Mouse (Mus musculus) gastrocnemius, postnatal 10 days (tissue): ENCODE measurements around the gene Nbl1. TPM values are rescaled to one million over a fixed set of nuclear protein-coding genes. Genes with fewer than 3 reads are reported as not detected.

ENCODE experiments used
- DNase-seq: peaks from one replicate; pipeline ENCODE4 v3.0.0; 2021; ENCODE audit warnings: mixed read lengths
- total RNA-seq, 2 experiments: library from RNA; stranded (reverse); gene quantifications; 2 replicates each; pipeline ENCODE4 v1.2.3; 2021

The Nbl1 gene
- total RNA-seq, 2 experiments from 2014 or later, result 51.0 to 51.1 TPM

DNA sequence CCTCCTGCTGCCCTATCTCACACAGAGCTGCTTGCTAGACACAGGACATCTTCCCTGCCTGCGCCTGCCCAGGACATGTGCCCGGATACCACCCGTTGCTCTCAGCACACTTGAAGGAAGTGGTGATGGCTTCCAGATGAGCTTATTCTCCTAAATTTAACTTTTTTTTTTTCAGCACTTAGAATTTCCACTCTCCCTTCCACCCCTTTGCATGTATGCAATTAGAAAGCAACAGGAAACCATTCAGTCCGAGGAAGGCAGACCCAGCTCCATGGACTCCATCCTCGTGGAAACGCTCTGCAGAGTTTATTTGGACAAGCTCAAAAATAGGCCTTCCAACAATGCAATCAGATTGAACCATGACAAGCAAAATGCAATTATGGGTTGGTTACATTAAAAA, 8.8 kb upstream of the Nbl1 start:
- DNase-seq, result no peak

DNA sequence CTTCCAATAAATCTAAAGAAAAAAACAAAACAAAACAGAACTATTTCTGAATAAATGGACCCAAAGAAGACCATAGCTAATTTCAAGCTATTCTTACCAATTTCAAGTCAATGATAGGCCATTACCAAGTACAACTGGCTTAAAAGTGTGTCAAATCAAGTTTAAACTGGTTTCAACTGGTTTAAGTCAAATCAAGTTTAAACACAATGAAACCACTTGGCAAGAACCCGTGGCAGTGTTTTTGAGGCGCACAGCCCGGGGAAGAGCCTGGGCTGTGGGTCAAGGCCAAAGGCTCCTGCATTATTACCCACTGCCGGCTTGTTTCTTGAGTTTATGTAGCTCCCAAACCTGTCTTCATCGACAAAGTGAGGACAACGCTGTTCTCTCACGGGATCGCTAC, 7.5 kb upstream of the Nbl1 start:
- DNase-seq, result no peak

DNA sequence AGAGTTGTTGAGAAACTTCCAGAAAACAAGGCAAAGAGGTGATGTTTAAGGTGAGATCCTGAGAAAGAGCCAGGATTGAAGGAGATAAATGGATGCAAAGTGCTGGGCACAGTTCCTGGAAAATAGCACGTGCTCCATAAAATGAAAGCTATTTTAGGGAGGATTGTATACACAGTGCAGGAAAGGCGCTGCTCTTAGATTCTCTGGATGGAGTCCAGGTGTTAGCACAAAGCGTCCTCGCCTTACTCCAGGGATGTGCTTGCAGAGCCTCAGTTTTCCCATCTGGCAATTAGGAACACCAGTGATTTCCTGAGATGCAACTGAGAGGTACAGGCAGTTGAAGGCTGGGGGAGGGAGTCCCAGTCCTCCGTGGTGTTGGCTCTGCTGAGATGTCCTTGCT, 3.4 kb upstream of the Nbl1 start:
- DNase-seq, result no peak

DNA sequence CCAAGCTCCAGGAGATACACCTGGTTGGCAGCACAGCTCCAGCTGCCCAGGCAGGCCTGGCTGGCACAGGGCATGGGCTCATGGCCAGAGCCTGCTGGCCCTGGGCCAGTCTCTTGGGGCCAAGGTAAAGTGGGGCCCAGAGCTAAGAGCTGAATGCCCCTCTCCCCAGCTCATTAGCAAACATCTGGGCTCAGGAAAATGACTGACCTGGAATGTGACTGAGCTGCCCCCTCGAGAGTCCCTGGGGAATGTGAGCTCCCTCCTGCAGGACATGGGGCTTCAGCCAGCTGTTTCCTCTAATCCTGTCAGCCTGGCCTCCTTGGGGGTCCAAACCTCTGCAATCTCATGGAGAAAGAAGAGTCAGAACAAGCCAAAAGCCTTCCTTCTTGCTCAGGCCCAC, 2.6 kb upstream of the Nbl1 start:
- no peak for DNase-seq

DNA sequence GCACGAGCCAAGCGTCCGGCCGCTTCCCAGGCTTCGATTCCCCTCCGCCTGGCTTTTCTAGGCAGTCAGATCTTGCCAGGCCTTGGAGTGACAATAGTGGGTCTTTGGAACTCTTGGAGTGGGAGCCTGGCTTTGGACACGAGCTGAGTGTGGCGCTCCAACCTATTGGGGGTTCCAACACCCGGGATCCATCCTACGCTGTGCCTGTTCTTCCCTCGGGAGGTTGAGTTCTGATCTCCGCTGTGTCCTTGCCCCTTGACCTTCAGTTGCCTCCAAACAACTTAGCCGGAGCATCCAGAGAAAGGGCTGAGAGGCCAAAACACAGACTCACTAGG, 370 bp upstream of the Nbl1 start:
- DNase-seq, result no peak

DNA sequence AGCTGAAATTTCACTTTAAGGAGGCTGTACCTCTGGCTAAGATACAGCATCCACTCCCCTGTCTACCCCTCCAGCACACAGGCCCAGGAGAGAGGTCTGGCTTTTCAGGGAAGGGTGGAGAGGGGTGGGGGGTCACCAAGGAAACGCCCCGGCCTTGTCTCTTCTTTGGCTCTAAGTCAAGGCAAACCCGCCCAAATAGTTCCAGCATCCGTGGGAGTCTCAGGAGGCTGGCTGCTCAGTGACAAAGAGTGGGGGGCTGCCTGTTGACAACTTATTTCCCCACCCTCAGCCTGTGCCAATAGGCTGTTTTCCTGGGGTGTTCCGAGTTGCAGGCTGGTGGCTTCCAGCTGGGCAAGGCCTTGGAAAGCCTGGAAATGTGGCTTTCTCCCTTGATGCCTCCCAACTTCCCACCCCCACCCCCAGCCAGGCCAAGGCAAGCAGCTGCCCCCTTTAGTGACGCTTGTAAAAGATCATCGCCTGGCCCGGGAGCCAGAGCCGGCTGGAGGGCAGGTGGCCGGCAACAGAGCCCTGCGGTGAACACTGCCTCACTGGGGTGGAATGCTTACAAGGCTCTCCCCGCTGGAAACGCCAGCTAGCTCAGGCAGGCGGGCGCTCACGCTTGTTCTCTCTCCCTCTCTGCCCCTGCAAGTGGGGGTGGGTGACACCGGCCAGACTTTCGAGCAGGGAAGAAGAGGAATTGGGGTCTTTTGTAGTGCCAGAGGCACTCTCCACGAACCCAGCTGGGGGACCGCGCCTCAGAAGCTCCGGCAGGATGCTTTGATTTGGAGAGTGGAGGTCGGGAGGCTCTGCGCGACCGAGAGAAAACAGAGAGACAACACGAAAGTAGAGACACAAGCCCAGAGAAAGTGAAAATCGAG, 1.1 kb downstream of the Nbl1 start:
- DNase-seq, result peak; percentile 66

DNA sequence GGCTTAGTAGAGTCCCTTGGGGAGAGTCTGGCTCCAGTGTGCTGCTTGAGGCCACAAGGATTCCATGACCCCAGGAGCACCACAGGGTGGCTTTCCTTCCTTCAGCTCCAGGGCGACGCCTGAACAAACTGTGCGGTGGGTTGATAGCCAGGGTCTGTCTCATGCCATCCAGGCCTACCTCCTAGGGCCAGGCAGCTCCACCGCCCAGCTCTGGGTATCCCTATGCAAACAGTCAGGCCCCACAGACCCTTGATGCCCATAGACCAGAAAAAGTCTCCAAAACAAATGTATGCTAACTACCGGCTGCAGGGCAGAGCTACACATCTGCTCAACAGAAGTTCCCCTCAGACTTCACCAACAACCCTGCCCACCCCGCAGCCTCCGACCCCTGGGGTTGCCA, 1.7 kb downstream of the Nbl1 start:
- DNase-seq, result no peak

DNA sequence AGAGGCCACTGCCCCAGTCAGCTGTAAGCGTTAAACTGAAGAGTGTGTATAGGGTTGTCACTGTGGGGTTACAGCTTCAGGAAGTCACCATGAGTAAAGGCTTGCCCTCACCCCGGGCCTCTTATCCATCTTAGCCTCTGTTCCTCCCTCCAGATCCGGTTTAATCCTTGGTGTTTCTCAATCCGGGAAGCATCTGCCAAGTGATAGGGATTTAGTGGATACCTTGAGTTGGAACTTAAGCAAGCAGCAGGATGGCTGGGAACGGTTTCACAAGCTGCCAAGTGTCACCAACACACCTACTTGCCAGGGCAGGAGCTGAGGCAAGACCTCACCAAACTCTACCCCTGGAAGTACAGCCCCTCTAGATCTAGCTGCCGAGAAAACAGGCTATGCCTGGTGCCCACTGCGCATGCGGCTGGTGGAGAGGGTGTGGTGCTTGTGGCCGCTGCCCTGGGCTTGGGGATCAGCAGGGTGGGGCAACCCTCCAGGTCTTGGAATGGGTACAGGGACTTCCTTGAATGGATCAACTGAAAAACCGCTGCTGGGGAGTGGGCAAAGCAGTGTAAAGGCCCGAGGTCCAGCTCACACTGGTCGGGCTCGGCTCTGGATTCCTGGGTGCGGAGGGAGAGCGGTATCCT, 2.4 kb downstream of the Nbl1 start:
- no peak for DNase-seq

DNA sequence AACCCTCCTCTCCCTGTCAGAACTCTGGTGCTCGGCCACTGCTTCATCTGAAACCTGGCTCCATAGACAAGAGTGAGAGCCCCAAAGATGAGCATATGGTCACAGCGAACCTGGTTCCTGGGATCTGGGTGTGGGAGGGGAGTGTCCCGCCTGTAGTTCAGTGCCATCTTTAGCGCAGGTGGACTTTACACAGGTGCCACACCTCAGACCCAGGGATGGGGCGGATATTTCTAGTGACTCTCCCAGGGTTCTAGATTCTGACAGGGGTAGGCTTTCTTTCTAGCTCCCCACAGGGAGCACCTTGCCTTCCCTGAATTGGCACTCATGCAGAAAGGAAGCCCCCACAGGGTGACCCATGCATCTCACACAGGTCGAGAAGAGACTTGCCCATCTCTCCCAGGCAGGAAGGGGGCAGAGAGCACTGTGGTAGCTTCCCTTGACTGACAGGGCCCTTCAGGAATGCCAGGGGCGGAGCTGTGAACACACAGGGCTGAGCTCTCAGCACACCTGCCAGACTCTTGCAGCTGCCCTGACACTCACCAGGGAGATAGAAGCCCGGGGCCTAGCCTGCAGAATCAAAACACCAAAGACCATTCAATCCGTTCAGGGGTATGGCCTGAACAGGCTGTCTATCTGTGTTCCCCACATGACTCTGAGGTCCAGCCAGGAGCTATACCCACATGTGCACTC, 3.7 kb downstream of the Nbl1 start:
- no peak for DNase-seq

DNA sequence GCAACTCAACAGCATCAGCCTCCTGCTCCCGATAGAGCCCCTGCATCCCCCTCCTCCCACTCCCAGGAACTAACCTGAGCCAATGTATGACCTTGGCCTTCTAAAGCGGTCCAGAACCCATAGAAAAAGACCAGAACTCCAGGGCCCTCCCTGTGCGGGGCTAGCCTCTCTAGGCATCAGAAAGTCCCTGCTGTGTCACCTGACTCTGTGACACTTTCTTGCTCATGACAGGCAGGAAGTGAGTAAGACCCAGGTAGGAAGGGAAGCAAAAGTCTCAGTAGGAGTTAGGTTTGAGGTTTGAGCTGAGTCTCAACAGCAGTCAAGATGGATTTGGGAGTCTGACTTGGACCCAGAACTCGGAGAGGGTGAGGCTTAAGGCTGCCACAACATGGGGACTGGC, 5.8 kb downstream of the Nbl1 start:
- DNase-seq, result no peak

DNA sequence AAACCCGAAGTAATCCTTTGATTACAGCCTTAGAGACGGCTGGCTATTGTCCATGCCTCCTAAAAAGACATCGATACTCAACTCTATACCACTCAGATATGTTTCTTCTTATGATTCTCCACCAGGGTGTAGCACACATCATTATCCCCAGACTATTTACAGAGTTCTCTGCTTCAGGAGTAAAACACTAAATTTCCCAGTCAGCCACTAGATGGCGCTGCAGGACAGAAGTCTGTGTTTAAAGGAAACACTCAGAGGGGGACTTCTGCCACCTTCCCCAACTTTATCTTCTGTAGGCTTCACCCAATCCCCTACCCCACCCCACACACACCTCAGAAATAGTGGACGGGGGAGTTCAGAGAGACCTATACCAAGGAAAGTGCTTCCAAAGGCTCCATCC, 6.8 kb downstream of the Nbl1 start:
- peak; percentile 88 for DNase-seq

DNA sequence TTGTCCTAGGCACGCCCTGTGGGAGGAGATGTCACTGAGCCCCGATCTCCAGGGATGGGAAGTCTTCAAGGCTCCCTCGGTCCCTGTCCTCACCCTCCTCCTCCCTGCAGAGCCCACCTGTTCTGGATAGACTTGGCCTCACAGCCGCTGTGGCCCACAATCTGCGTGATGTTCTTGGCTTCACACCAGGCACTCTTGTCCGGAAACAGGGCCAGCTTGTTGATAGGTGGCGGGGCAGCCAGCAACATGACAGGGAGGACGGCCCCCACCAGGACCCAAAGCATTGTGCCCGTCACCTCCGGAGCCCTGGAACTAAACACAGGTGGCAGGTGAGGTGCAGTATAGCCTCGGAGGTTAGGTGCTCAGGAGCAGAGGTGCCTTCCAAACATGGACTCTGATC, 7.5 kb downstream of the Nbl1 start:
- DNase-seq, result no peak

DNA sequence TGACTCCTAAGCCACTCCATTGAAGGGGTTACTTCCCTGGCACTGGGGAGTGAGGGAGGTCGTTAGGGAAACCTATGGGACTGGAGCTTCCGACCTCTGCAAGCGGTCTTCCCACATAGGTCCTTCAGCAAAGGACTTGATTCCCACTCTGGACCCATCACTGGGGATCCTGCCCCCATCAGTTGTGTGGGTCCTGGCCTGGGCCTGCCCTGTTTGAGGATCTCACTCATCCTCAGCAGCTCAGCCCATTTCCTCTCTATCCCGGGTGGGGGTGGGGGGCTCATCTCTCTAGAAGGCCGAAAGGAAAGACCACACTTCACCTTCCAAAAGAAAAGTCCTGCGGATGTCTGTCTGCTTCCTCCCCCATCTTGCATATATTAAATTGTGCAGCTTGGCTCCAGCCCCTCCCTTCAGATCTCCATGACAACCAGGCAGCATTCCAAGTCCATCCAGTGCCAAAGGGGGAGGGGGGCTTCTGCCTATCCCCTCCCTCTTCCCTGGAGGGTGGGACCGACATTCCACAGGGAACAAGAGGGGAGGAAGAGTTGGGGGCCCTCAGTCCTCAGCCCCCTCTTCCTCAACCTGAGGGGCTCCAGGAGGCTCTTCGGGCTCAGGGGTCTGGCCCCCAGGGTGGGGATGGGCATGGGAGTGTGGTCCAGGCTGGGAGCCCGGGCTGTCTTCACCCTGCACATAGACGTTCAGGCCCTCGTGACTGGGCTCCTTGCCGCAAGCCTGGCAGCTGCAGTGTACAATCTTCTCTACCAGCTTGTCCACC, 9.8 kb downstream of the Nbl1 start:
- no peak for DNase-seq

DNA sequence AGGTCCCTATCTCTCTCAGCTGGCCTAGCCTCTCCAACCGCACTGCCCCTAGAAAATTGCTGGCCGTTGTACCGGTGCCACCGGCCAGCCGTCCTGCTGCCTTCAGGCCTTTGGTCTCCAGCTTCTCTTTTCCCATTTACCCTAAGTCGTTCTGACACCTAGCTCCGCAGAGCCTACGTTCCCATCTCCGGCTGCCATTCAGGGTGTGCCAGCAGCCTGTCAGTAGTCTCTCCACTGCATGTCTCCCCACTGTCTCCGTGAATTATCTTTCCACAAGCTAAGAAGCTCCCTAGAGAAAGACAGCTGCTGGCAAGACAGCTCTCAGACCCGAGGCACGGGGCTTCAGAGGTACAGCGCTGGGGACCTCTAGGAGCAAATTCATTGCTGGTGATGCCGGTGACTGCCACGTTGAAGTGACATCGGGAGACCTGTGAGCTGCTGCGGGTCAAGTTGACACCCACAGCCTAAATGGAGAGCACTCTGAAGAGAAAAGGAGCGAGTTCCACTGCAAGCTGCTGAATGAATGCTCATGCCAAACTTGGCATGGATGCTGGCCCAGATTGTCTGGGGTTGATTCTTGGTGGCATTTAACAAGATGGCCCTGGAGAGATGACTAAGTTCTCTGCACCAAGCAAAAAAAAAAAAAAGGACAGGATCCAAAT, 11.4 kb downstream of the Nbl1 start:
- DNase-seq, result no peak

DNA sequence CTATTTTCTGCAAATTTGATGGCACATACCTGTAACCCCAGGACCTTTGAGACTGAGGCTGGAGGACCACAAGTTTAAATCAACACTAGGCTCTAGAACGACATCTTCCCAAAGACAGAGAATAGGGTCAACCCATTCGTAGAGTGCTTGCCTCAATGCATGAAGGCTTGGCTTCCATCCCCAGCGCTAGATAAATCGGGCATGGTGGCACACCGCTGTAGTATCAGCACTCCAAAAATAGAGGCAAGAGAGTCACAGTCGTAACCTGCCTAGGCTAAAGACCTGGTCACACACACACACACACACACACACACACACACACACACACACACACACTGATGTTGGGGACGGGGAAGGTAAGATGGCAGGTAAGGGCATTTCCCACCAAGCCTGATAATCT, 12.5 kb downstream of the Nbl1 start:
- DNase-seq, result no peak

DNA sequence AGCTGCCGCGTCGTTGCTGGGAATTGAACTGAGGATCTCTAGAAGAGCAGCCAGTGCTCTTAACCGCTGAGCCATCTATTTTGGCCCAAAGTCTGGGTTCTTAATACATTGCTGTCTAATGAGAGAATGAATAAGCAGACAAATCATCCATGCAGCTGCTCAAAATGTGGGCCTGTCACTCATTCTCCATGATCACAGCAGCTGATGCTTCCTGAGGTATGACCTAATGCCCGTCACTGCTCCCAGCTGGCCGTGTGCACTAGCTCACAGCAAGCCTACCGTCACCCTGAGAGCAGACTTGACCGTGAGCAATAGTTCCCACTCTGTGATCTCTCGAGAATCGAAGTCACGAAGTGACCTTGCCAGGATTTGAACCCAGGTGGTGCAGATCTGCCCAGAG, 13.4 kb downstream of the Nbl1 start:
- no peak for DNase-seq

DNA sequence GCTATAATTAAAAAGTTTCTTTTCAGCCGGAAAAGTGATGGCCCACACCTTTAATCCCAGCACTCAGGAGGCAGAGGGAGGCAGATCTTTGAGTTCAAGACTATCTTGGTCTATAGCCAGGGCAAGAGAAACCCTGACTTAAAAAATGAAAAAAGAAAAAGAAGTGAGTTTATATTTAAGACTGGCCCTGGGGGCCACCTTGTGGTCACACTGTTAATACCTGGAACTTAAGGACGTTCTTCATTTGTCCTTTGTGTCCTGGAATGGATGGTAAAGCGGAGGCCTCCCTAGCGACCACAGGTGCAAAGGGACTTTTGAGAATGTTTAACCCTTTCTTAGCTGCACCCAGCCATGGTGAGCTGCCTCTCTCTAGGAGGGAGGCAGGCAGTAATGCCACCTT, 14.1 kb downstream of the Nbl1 start:
- DNase-seq, result no peak

DNA sequence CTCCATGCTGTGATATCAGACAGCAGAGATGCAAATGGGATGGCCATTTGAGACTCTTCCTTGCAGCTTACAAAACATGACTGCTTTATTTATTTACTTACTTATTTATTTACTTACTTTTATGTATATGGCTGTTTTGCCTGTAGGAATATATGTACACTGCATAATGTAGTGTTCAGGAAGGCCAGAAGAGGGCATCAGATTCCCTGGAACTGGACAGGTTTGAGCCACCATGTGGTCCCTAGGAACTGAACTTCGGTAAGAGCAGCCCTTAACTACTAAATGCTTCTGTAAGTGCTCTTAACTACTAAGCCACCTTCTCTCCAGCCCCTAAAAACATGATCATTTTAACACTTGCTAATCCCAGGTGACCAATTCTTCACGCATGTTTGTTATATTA, 14.5 kb downstream of the Nbl1 start:
- no peak for DNase-seq

DNA sequence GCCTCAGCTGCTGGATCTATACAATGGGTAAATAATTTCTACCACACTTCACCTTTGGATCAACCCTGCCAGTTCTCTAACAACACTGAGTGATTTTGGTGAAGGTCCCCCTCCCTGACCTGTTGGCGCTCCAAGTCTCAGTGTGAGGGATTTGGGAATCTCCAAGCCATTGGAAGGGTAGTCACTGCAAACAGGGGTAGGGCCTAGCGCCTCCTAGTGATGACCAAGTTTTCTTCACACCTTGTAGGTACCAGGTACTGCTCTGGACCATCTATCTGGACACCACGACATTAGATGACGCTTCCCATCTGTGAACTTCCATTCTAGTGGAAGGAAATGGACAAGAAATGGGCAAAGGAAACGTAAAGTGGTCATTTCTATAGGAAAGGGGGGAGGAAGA, 16.9 kb downstream of the Nbl1 start:
- no peak for DNase-seq

DNA sequence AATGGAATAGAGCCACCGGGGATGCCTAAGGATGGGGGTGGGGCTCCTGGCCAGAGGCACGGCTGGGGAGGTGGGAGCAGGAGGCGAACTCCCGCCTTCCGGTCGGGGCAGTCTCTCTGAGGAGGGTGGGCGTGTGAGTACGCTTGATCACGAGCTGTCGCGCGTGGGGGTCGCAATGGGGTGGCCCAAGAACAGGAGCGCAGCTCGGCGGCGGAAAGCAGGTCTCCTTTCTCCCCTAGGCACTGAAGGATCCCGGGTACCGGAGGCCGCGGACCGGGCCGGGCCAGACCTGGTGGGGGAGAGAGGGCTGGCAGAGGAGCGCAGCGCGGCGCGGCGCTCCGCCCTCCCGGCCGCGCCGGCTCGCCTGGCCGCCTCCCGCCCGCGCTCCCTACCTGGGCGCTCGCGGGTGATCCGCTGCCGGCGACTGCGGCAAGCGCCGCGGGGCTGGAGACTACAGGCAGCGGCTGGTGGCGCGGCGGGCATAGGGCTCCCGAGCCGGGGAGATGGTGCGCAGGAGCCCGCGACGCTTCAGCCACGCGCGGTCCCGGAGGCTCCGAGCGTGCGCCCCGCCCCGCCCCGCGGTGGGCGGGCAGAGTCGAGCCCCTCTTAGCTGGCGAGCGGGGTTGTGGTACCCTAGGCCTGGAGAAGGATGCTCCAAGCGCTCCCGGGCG, 17.6 kb downstream of the Nbl1 start, which contains the start of gene Htr6:
Gene Htr6, minus strand, starts transcription at position 530 of the 671 bp plus-strand sequence.
- DNase-seq, result no peak

DNA sequence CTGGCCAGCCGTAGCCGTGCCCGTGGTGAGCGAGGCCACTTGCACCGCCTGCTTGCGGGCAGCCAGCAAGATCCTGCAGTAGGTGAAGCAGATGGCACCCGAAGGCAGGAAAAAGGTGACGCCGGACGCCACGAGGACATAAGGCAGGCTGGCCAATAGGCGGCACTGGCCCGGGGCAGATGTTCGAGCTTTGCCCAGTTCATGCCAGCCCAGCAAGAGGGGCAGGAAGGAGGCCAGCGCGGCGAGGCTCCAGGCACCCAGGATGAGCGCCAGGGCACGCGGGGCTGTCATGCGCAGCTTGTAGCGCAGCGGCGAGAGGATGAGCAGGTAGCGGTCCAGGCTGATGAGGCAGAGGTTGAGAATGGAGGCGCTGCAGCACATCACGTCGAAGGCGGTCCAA, 18.7 kb downstream of the Nbl1 start:
- no peak for DNase-seq

DNA sequence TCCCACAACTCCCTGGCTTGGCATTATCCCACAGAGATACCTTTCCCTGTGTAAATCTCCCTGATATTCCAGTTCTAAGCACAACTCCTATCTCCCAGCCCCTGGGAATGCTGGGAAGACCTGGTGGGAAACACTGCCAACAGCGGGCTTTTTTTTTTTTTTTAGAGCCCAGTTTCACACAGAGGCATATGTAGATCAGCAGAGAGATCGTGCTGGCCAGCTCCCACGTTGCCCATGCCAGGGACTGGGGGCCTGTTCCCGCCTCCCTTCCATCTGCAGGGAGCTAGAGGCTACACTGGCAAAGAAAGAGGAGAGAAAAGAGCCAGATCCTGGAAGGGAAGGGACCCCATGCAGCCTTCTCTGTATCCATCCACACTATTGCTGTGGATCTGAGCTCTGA, 24.5 kb downstream of the Nbl1 start:
- DNase-seq, result no peak
